ENCODE assay signal across 28 mouse cellular contexts in the genomic region with DNA sequence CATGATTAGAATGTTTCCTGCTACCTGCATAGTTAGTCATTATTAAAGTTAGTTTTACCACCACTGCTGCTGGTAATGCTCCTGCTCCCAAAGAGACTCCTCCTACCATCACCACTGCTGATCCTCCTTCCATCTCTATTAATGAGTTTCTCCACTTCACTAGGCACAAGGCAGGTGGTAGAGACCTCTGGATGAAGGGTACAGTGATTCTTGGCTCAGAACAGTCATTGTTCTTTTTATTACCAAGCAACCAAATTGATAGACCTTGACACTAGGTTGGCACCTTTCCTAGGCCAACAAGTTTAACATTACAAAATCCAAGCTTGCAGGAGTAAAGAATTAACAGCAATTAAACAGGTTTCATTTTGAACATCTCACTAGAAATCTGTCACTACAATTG.
DNase-seq lines count a peak whose midpoint lies in the region; ATAC-seq and TF ChIP-seq lines count a peak whose summit lies in the region.
"Had no signal": no experiment of that assay in that cellular context is flagged by ENCODE, and none has a peak within 500 bp of the region (broad histone marks: within the 10 kb centered on the region; RNA-seq: fewer than 3 reads in every experiment).

No protein-coding gene starts in this region.

- H3K4me1 ChIP-seq in forebrain, embryonic 14.5 days (ENCODE audit: control insufficient read depth, insufficient read depth, low read length): no peaks in the 10 kb centered on the region
- no peaks in the 10 kb centered on the region for H3K4me1 ChIP-seq in forebrain, postnatal 0 days (ENCODE audit: insufficient read depth)
- no peaks in the 10 kb centered on the region for H3K4me1 ChIP-seq in liver, adult 2 months (ENCODE audit: control insufficient read depth, insufficient read depth, low read length)
- H3K4me1 ChIP-seq in liver, postnatal 0 days (ENCODE audit: insufficient read depth): no peaks in the 10 kb centered on the region
- H3K4me1 ChIP-seq in kidney, embryonic 14.5 days (ENCODE audit: control insufficient read depth, insufficient read depth, low read length): no peaks in the 10 kb centered on the region
- no peaks in the 10 kb centered on the region for H3K4me1 ChIP-seq in forebrain, embryonic 12.5 days
- H3K4me1 ChIP-seq: embryonic facial prominence, embryonic 13.5 days; forebrain, embryonic 13.5 days; heart, embryonic 10.5 days; limb, embryonic 13.5 days; liver, embryonic 13.5 days; lung, embryonic 15.5 days; midbrain, embryonic 15.5 days; neural tube, embryonic 15.5 days had no signal

- H3K27ac ChIP-seq in forebrain, embryonic 14.5 days (ENCODE audit: low read depth, low read length): no peak overlapping the region
- no peak overlapping the region for H3K27ac ChIP-seq in forebrain, postnatal 0 days (ENCODE audit: low read depth, low read length)
- H3K27ac ChIP-seq in liver, adult 2 months (replicated peaks; ENCODE audit: insufficient read depth, low read depth, low read length): no peak overlapping the region
- H3K27ac ChIP-seq in liver, postnatal 0 days (ENCODE audit: low read depth): no peak overlapping the region
- no peak overlapping the region for H3K27ac ChIP-seq in kidney, embryonic 14.5 days (ENCODE audit: low read depth, low read length)
- H3K27ac ChIP-seq in forebrain, embryonic 12.5 days: no peak overlapping the region
- H3K27ac ChIP-seq: embryonic facial prominence, embryonic 13.5 days; forebrain, embryonic 13.5 days; heart, embryonic 10.5 days; layer of hippocampus, adult 2 months; limb, embryonic 13.5 days; liver, embryonic 13.5 days; lung, embryonic 15.5 days; macrophage; midbrain, embryonic 15.5 days; neural tube, embryonic 15.5 days; stomach, postnatal 0 days had no signal

- no peak for ATAC-seq in forebrain, embryonic 14.5 days
- ATAC-seq in forebrain, postnatal 0 days: no peak
- ATAC-seq in liver, postnatal 0 days: no peak
- ATAC-seq in kidney, embryonic 14.5 days (ENCODE audit: low FRiP score, low TSS enrichment): peak; percentile 91
- no peak for ATAC-seq in forebrain, embryonic 12.5 days (ENCODE audit: low FRiP score)
- ATAC-seq: CD4-positive, CD25-positive, alpha-beta regulatory T cell, adult 4 months; forebrain, embryonic 13.5 days; midbrain, embryonic 15.5 days had no signal

- no peak for TF ChIP-seq CTCF in forebrain, postnatal 0 days (IDR thresholded peaks at IDR 0.05; ENCODE audit: low read depth)
- no peak for TF ChIP-seq CTCF in liver, adult 2 months (IDR thresholded peaks at IDR 0.05; ENCODE audit: low read depth, low read length)
- TF ChIP-seq CTCF in liver, postnatal 0 days (IDR thresholded peaks at IDR 0.05; ENCODE audit: low read depth): no peak

- H3K4me3 ChIP-seq in forebrain, embryonic 14.5 days (ENCODE audit: low read depth, low read length): no peak overlapping the region
- H3K4me3 ChIP-seq in forebrain, postnatal 0 days (ENCODE audit: low read depth, low read length): no peak overlapping the region
- no peak overlapping the region for H3K4me3 ChIP-seq in liver, adult 2 months (ENCODE audit: insufficient read depth, low read depth, low read length)
- no peak overlapping the region for H3K4me3 ChIP-seq in liver, postnatal 0 days (ENCODE audit: low read depth, low read length)
- H3K4me3 ChIP-seq in kidney, embryonic 14.5 days (ENCODE audit: low read length): no peak overlapping the region
- no peak overlapping the region for H3K4me3 ChIP-seq in forebrain, embryonic 12.5 days (replicated peaks)
- H3K4me3 ChIP-seq: embryonic facial prominence, embryonic 13.5 days; erythroblast, embryonic 14.5 days; forebrain, embryonic 13.5 days; heart, embryonic 10.5 days; layer of hippocampus, adult 2 months; limb, embryonic 13.5 days; liver, embryonic 13.5 days; lung, embryonic 15.5 days; midbrain, embryonic 15.5 days; neural tube, embryonic 15.5 days had no signal

- no peaks in the 10 kb centered on the region for H3K36me3 ChIP-seq in forebrain, embryonic 14.5 days (ENCODE audit: control insufficient read depth, insufficient read depth, low read length)
- no peaks in the 10 kb centered on the region for H3K36me3 ChIP-seq in forebrain, postnatal 0 days (ENCODE audit: insufficient read depth)
- no peaks in the 10 kb centered on the region for H3K36me3 ChIP-seq in liver, adult 2 months (ENCODE audit: control insufficient read depth, insufficient read depth, low read length)
- no peaks in the 10 kb centered on the region for H3K36me3 ChIP-seq in liver, postnatal 0 days (replicated peaks; ENCODE audit: insufficient read depth, low read length)
- no peaks in the 10 kb centered on the region for H3K36me3 ChIP-seq in kidney, embryonic 14.5 days (ENCODE audit: control insufficient read depth, insufficient read depth, low read length)
- H3K36me3 ChIP-seq in forebrain, embryonic 12.5 days (replicated peaks): no peaks in the 10 kb centered on the region
- H3K36me3 ChIP-seq: embryonic facial prominence, embryonic 13.5 days; heart, embryonic 10.5 days; limb, embryonic 13.5 days; liver, embryonic 13.5 days; lung, embryonic 15.5 days; midbrain, embryonic 15.5 days; neural tube, embryonic 15.5 days had no signal

- no peak overlapping the region for H3K4me2 ChIP-seq in forebrain, embryonic 14.5 days (ENCODE audit: low read length)
- no peak overlapping the region for H3K4me2 ChIP-seq in forebrain, postnatal 0 days (ENCODE audit: low read depth)
- no peak overlapping the region for H3K4me2 ChIP-seq in liver, postnatal 0 days (ENCODE audit: low read depth, low read length)
- H3K4me2 ChIP-seq in kidney, embryonic 14.5 days (replicated peaks; ENCODE audit: low read depth, low read length): no peak overlapping the region
- H3K4me2 ChIP-seq in forebrain, embryonic 12.5 days: no peak overlapping the region
- H3K4me2 ChIP-seq: embryonic facial prominence, embryonic 13.5 days; forebrain, embryonic 13.5 days; limb, embryonic 13.5 days; liver, embryonic 13.5 days; lung, embryonic 15.5 days; midbrain, embryonic 15.5 days; neural tube, embryonic 15.5 days had no signal

- no peaks in the 10 kb centered on the region for H3K9me3 ChIP-seq in forebrain, embryonic 14.5 days (replicated peaks; ENCODE audit: control insufficient read depth, low read length)
- H3K9me3 ChIP-seq in forebrain, postnatal 0 days (ENCODE audit: low read length): no peaks in the 10 kb centered on the region
- no peaks in the 10 kb centered on the region for H3K9me3 ChIP-seq in liver, postnatal 0 days (ENCODE audit: low read length)
- no peaks in the 10 kb centered on the region for H3K9me3 ChIP-seq in kidney, embryonic 14.5 days (ENCODE audit: control insufficient read depth, low read length)
- H3K9me3 ChIP-seq in forebrain, embryonic 12.5 days: no peaks in the 10 kb centered on the region
- H3K9me3 ChIP-seq: embryonic facial prominence, embryonic 13.5 days; forebrain, embryonic 13.5 days; heart, embryonic 10.5 days; limb, embryonic 13.5 days; liver, embryonic 13.5 days; lung, embryonic 15.5 days; midbrain, embryonic 15.5 days; neural tube, embryonic 15.5 days had no signal

- TF ChIP-seq POLR2A in liver, adult 2 months (IDR thresholded peaks at IDR 0.05; ENCODE audit: extremely low read depth, insufficient read depth, low read length): no peak

- peak; percentile 3 for DNase-seq in forebrain, embryonic 14.5 days (ENCODE audit: low spot score)
- no peak for DNase-seq in forebrain, postnatal 0 days
- DNase-seq in liver, adult 2 months (ENCODE audit: extremely low read depth, low read depth, low spot score): peak; percentile 19
- no peak for DNase-seq in liver, postnatal 0 days
- DNase-seq in kidney, postnatal 25 days: peak; percentile 25 to 46
- no peak for DNase-seq in right cerebral cortex, postnatal 4 days
- DNase-seq: adrenal gland, postnatal 36 days; cerebellum, adult 11-12 months; cerebellum, postnatal 25 days; embryo, embryonic 11 days; heart, postnatal 4 days; layer of hippocampus, postnatal 36 days; liver, embryonic 13.5 days; right cerebral cortex, adult 18-20 months had no signal

- no peak overlapping the region for H3K9ac ChIP-seq in forebrain, embryonic 14.5 days (ENCODE audit: low read length)
- H3K9ac ChIP-seq in forebrain, postnatal 0 days: no peak overlapping the region
- H3K9ac ChIP-seq in liver, adult 2 months (ENCODE audit: low read depth, low read length): no peak overlapping the region
- H3K9ac ChIP-seq in liver, postnatal 0 days (replicated peaks): no peak overlapping the region
- H3K9ac ChIP-seq in kidney, embryonic 14.5 days (ENCODE audit: low read depth, low read length): no peak overlapping the region
- no peak overlapping the region for H3K9ac ChIP-seq in forebrain, embryonic 12.5 days
- H3K9ac ChIP-seq: embryonic facial prominence, embryonic 13.5 days; forebrain, embryonic 13.5 days; limb, embryonic 13.5 days; liver, embryonic 13.5 days; lung, embryonic 15.5 days; midbrain, embryonic 15.5 days; neural tube, embryonic 15.5 days had no signal

- no peak for TF ChIP-seq EP300 in liver, postnatal 0 days (IDR thresholded peaks at IDR 0.05; ENCODE audit: low read depth)

- no peaks in the 10 kb centered on the region for H3K79me2 ChIP-seq in liver, adult 2 months (ENCODE audit: control insufficient read depth, insufficient read depth, low read length)

- H3K27me3 ChIP-seq in forebrain, embryonic 14.5 days (replicated peaks; ENCODE audit: control insufficient read depth, insufficient read depth, low read length): no peaks in the 10 kb centered on the region
- no peaks in the 10 kb centered on the region for H3K27me3 ChIP-seq in forebrain, postnatal 0 days (ENCODE audit: insufficient read depth, low read length)
- no peaks in the 10 kb centered on the region for H3K27me3 ChIP-seq in liver, adult 2 months (ENCODE audit: control insufficient read depth, insufficient read depth, low read length)
- no peaks in the 10 kb centered on the region for H3K27me3 ChIP-seq in liver, postnatal 0 days (ENCODE audit: insufficient read depth, low read length)
- H3K27me3 ChIP-seq in kidney, embryonic 14.5 days (ENCODE audit: control insufficient read depth, insufficient read depth, low read length): no peaks in the 10 kb centered on the region
- H3K27me3 ChIP-seq in forebrain, embryonic 12.5 days: no peaks in the 10 kb centered on the region
- H3K27me3 ChIP-seq: embryonic facial prominence, embryonic 13.5 days; forebrain, embryonic 13.5 days; limb, embryonic 13.5 days; liver, embryonic 13.5 days; lung, embryonic 15.5 days; midbrain, embryonic 15.5 days; neural tube, embryonic 15.5 days had no signal

Comparison
In these comparisons a context has a peak if more than half of its experiments do, and no peak if none do; other contexts are left out.
1. DNase-seq: peak in forebrain, embryonic 14.5 days (single experiment), liver, adult 2 months (single experiment) and kidney, postnatal 25 days (2 of 2); none in forebrain, postnatal 0 days (single experiment), liver, postnatal 0 days (single experiment) and right cerebral cortex, postnatal 4 days (single experiment).